Mouse (Mus musculus) R1 (cell line): ENCODE measurements at regions not wholly inside any gene's neighbourhood (a gene's known extent, or its start where the extent isn't known, plus 50 kb on each side); places are given as distances from the start of the nearest gene placed in this dataset.
"Not testable (repeated sequence)": the region's sequence is repeated elsewhere in the genome, so short reads cannot be mapped to it uniquely, and the experiment has no call there.

Source experiments
- DNase-seq: peaks from one replicate; pipeline ENCODE4 v3.0.0-alpha.2; 2018; ENCODE audit warnings: low read depth, low spot score

DNA sequence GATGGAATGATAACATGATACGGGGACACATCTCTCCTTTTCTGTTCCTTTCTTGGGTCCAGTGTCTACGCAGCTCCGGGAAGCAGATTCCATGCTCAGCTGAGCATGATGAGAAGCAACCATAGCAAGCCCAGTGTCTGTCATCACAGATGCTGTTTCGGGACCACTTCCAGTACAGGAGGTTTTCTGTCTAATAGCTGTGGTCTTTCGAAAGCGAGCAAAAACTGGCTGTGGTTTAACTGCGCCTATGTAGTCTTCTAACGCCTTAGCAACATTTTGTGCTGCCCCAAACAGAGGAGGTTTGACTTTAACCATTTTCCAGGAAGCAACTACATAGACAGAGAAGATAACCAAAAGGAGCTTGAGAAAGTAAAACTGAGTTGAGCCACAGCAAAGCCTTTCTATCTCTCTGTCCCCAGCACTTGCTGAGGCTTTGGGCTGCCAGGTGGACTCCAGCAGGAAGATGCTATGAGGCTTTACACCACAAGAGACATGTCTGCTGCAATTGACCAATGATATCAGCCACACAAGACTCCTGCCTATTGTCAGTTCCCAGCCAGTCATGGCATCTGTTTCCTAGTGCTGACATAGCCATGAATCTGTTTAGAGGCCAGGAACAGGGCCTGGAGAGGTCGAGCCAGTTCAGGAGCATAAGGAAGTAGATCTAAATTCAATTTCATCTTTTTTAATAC lies 95.1 kb downstream of the Stard3nl start:
- not testable (repeated sequence) for DNase-seq

DNA sequence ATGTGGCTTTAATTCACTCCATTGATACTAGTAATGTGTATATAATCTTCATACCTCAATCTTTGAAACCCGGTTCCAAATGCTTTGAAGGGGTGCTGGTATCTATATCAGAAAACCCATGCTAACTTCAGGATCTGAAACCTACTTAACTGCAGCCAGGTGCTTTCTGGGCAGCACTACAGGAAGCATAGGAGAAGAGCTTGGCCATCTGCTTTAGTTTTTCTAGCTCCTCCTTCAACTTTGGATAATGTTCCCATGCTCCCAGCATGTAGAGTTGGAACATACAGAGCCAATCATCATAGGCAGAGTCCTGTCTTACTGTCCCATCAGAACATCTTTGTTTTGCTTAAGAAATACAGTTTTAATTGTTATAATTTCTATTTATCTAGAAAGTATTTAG lies 99.3 kb downstream of the Stard3nl start:
- DNase-seq, result no peak

GRCm38 (mm10) chr13:19293041-19293440 lies 102.6 kb downstream of the Stard3nl start:
- peak; percentile 38 for DNase-seq

DNA sequence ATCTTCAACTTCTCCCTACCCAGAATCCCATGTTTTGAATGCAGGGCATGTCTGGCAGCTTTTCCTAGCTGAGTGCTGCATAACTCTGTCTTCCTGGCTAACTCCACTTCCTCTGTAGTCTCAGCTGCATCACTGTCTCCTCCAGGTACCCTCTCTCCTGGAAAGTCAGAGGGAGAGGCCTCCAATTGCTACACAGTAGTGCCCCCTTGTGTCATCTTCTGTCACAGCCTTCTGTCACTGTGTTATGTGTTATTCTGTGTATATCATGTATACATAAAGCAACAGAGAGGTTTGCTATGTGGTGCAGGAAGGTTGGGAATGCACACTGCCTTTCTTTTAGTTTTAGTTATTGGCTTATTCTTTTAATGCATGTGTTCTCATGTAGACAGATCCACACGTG lies 112.4 kb downstream of the Stard3nl start:
- DNase-seq, result peak; percentile 16

GRCm38 (mm10) chr13:19272548-19273295 lies 122.9 kb downstream of the Stard3nl start:
- not testable (repeated sequence) for DNase-seq

DNA sequence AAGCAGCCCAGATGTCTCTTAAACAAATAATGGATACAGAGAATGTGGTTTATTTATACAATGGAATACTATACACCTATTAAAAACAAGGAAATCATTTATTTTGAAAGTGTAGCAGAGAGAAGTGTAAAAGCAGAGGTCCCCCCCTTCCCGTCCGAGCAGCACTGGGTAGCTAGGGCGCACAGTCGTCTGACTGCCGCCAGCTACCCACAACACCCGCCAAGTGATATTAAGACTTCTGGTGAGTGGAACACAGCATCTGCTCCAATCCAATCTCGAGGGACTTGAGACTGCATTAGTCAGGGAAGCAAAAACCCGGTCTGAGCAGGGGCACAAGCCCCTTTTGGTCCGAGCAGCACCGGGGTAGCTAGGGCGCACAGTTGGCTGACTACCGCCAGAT lies 130.6 kb downstream of the Stard3nl start:
- DNase-seq, result peak; percentile 65

GRCm38 (mm10) chr13:19246558-19246957 lies 149.0 kb downstream of the Stard3nl start:
- DNase-seq, result not testable (repeated sequence)

- DNase-seq, result peak; percentile 6
These were observed 153.0 kb downstream of the Stard3nl start for GRCm38 (mm10) chr13:19242580-19242979.

GRCm38 (mm10) chr13:19236340-19236739 lies 159.3 kb downstream of the Stard3nl start:
- peak; percentile 57 for DNase-seq

GRCm38 (mm10) chr13:19234700-19235374 lies 160.8 kb downstream of the Stard3nl start:
- no peak for DNase-seq

DNA sequence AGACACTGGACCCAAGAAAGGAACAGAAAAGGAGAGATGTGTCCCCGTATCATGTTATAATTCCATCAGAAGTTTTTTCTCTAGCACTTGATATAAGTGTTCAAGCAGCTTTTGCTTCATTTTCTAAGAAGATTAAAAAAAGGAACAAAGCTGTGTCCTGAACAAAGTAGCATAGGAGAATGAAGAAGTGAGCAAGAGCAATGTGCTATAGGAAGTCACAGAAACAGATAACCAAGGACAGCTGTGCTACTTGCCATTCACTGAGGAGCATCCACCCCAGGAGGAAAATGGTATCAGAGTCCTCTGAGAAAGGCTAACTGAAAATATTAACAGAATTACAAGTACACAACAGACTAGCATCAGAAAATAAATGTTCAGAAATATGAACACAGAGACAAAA lies 175.6 kb downstream of the Stard3nl start:
- DNase-seq, result not testable (repeated sequence)

- not testable (repeated sequence) for DNase-seq
These were observed 176.1 kb downstream of the Stard3nl start for GRCm38 (mm10) chr13:19219383-19219991.

GRCm38 (mm10) chr13:19204669-19205068 lies 190.9 kb downstream of the Stard3nl start:
- no peak for DNase-seq

GRCm38 (mm10) chr13:19202320-19202719 lies 193.3 kb downstream of the Stard3nl start:
- peak; percentile 75 for DNase-seq
